Mouse (Mus musculus): ENCODE results near the gene Col8a2. TPM values are rescaled to one million over a fixed set of nuclear protein-coding genes. Genes with fewer than 3 reads are reported as not detected.

Gene Col8a2
- polyA plus RNA-seq, 1 experiment, result not detected

DNA sequence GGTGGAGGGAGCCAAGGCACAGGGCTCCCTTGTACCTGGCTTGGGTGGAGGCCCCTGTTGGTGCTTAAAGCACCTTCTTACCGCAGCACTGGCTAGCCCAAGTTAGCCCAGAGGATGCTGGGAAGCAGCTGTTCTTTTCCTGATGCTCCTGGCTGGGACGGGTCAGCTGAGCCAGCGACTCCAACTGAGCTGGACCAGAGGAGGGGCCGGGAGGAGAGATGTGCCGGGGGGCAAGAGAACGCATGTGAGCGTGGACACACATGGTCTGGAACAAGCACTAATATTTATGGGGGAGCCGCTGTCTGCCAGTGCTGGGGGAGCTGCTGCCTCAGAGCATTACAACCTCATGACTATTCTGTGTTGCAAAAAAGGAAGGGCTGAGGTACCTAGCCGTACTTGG, 7.6 kb upstream of the Col8a2 start:
- no peak for TF ChIP-seq GATA1 (IDR thresholded peaks at IDR 0.05; ENCODE audit: low read length)

DNA sequence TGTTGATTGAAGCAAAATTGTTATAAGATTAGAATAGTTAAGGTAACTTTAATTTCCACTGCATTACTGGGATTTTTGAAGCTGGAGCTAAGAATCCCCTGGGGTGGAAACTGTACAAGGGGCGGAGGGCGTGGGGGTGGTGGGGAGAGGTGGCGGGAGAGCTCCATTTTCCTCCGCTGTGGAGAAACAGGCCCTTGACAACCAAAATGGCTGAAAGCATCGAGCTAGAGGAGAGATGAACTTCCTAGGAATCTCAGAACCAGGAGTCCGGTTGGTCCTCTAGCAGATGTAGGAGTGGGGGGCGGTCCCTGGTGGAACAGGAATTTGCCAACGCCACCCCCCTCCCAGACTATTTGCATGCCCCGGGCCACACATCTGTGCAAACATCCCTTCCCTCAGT, 4.9 kb upstream of the Col8a2 start:
- no peak for TF ChIP-seq GATA1 (IDR thresholded peaks at IDR 0.05; ENCODE audit: low read length)

DNA sequence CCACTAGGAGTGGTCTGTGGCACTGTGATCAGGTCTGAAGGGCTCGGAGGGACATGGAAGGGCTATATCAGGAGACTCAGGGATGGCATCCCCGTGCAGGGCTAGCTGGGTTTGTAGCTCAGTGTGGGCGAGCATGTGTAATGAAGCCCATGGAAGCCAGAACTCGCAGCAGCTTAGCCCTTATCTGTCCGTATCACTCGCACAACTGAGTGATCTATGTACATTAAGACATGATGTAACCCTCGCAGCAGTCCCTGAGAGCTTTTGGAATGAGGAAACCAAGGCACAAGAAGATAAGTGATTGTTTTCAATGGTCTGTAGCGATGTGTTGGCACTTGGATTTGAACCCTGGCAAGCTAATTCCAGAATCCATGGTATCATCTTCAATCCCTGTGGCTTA, 3.0 kb upstream of the Col8a2 start:
- TF ChIP-seq GATA1 (IDR thresholded peaks at IDR 0.05; ENCODE audit: low read length), result no peak

DNA sequence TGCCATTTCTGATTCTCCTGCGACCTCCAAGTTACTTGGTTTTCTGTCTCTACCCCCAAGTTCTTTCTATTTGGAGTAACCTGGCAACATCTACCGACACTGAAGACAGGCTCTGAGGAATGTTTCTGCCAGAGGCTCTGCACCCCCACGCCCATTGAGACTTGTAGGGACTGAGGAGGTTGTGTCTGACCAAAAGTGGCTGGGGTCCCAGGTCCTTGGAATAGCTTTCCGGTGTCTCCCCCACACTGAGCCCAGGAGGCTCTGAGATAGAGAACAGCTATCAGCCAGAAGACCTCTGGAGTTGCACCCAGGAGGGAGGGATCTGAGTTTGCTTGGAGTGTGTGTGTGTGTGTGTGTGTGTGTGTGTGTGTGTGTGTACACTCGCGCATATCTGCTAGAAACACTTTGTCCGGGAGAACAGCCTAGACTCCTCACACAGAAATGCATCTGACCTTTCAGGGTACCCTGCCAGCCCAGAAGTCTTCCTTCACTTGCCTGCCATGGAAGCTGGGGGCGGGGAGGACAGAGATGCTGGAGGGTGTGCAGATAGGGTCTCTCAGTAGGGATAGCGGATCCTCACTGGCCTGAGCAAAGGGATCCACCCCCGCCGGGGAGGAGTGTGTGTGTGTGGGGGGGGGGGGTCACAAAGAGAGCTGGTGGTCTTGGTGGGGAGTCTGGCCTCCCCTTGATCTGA, 856 bp downstream of the Col8a2 start:
- no peak for TF ChIP-seq GATA1 (IDR thresholded peaks at IDR 0.05; ENCODE audit: low read length)

DNA sequence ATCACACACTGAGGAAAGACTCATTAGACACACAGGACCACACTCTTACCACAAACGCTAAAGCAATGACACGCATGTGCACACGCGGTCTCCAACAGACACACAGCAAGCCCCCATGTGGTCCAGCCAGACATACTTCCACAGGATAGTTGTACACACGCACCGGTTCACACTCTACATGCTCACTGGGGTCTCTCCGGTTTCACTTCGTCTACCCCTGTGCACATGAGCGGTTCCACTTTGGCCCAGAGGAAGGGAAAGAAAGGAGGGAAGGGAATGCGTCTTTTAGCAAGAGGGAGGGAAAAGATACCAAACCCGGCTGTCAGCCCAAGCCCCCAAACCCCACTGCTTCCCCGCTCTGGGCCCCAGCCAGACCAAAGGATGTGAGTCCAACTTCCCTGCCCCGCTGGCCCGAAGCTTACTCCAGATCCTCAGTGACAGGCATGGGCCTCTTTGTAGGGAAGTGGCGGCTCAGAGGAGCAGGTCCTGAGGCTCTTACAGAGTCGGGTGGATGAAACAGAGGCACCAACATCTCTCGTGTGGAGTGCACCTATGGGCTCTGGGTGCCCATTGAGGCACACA, 1.6 kb downstream of the Col8a2 start:
- TF ChIP-seq GATA1 (IDR thresholded peaks at IDR 0.05; ENCODE audit: low read length), result no peak

DNA sequence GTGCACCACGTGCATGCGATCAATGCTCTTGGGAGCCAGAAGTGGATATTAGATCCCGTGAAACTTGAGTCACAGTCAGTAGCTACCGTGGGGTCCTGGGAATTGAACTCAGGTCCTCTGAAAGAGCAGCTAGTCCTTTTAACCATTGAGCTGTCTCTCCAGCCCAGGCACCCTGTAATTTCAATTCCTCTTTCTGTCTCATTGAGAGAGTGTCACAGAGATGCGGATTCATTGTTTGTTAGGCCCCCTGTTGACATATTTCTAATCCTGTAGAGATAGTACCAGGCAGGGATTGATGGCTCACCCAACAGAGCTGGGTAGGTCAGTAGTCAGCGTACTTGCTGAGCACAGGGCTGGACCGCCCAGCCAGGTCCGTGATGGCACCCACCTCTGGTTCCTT, 3.7 kb downstream of the Col8a2 start:
- TF ChIP-seq GATA1 (IDR thresholded peaks at IDR 0.05; ENCODE audit: low read length), result no peak

DNA sequence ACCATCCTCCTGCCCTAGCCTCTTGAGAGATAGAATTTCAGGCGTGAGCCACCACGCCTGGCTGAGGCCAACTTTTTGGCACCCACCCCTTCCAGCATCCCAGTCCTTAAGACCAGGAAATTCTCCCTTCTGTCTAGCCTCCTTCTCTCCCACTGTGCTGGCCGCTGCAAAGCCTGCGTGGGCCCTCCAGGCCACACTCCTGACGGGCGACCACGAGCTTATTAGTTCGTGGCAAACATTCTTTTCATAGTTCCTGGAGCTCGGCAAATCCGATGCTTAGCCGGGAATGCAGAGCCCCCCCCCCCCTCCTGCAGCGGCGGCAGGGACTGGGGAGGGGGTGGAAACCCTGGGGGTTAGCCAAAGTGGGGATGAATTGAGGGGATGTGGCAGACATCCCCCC, 4.6 kb downstream of the Col8a2 start:
- no peak for TF ChIP-seq GATA1 (IDR thresholded peaks at IDR 0.05; ENCODE audit: low read length)

DNA sequence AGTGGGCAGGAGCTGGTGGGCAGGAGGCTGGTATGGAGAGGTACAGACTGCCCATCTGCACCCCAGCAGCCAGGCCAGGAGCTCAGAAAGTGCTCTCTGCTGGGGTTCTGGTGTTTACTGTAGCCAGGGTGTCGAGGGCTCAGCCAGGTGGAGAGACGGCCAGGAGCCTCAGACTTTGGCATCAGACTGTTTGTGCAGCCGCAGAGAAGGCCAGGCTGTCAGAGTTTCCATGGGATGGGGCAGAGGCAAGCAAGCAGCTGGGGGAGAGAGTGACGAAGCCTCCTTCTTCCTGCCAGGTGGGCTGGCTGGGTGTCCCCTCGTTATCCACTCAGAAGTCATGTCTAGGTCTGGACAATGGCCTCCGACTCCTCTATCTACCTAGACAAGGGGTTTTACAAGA, 8.6 kb downstream of the Col8a2 start:
- TF ChIP-seq GATA1 (IDR thresholded peaks at IDR 0.05; ENCODE audit: low read length), result no peak

DNA sequence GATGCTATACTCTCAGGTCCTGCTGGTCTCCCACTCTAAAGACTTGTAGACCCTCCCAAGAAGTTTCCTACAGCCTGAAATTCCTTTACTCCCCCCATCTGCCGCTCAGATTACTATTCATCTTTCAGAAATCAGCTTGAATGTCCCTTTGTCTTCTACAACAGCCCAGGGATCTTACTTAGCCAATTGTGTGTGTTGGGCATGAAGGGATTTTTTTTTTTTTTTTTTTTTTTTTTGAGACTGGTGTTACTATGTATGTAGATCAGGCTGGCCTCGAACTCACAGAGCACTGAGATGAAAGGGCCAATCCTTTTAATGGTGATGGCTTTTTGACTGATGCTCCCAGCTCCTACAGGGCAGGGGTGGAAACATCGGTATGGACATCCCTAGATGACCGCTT, 9.3 kb downstream of the Col8a2 start:
- no peak for TF ChIP-seq GATA1 (IDR thresholded peaks at IDR 0.05; ENCODE audit: low read length)

DNA sequence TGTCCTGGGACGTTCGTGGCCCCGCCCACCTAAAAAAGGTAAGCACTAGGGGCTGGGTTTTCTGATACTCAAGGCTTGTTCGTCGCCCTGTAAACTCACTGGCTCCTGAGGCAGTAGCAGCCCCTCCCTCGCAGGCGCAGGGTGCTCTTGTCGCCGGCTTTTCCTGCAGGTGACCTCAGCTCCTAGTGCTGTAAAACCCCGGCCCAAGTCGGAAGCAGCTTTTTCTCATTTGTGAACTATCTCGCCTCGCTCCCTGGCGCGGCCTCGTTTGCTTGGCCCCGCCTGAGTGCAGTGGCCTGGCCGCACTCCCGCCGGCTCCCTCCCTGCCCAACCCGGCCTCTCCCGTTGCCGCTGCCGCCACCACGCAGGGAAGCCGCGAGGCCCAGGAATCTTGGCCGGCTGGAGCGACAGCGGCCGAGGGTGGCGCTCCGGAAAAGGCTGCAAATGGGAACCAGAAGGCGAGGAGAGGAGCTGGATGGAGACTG, 10.1 kb downstream of the Col8a2 start:
- TF ChIP-seq GATA1 (IDR thresholded peaks at IDR 0.05; ENCODE audit: low read length), result no peak

DNA sequence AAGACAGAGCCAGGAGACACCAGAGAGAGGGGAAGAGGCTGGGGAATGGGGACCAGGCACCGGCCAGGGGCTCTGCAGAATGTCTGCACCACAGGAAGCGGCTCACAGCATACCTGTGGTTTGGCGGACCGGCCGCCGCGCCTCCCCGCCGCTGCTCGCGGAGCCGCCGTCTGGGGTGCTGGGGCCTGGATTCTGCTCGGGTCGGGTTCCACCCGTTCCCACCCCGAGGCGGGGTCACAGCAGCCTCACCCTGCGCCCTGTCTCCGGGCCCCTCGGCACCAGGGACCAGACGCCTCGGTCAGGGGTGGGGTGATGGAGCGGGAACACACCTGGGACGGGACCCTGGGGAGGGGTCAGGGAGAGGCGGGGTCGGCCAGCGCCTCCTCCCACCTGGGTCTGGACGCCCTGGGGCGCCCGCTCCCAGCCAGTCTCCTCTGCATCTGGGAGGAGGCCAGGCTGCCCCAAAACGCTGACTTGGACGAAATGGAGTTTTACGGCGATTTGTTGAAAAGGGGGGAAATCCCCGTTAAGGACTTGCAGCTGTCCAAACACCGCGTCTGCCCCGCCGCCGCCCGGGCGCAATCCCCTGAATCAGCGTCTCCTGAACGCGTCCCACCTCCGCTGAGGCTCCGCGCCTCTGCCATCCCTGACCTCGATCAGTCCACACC, 14.5 kb downstream of the Col8a2 start:
- no peak for TF ChIP-seq GATA1 (IDR thresholded peaks at IDR 0.05; ENCODE audit: low read length)

DNA sequence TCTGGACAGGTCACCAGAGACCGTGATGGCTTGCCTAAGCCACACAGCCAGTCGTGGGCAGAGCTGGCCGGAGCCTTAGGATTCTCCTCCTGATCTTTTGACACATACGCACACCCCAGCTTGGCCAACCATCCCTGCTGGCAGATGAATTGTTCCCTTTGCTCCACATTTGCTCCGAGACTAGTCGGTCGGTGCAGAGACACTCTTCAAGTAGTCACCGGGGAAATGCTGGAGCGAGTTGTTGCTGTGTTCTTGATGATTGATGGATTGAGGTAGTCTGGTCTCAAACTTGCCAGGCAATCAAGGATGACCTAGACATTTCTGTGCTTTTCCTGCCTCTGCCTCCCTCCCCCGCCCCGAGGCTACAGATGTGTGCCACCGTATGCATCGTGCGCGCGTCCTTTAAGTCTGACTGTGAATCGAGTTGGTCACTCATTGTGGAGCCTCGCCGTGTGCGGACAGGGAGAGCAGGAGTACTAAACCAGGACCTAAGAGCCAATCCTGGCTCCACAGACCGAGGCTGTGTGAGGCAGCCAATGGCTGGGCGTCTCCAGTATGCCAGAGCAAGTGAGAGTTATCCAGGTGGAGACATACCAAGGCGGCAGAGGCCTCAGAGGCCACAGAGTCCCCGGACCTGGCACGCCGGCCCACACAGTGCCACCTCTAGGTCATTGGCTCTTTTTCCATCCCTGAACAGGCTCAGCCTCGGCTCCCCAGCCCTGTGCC, 15.2 kb downstream of the Col8a2 start:
- TF ChIP-seq GATA1 (IDR thresholded peaks at IDR 0.05; ENCODE audit: low read length), result no peak

DNA sequence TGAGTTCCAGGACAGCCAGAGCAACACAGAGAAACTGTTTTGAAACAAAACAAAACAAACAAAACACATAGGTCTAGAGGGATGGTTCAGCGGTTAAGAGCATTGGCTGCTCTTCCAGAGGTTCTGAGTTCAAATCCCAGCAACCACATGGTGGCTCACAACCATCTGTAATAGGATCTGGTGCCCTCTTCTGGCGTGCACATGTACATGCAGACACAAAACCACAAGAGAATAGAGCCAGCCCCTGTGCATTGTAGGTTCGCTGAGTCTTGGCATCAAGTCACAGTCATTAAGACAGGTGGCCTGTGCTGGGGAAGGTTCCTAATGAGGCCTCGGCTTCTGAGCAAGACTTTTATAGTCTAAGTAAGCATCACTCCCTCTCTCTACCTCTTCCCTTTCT, 17.3 kb downstream of the Col8a2 start:
- TF ChIP-seq GATA1 (IDR thresholded peaks at IDR 0.05; ENCODE audit: low read length), result no peak

DNA sequence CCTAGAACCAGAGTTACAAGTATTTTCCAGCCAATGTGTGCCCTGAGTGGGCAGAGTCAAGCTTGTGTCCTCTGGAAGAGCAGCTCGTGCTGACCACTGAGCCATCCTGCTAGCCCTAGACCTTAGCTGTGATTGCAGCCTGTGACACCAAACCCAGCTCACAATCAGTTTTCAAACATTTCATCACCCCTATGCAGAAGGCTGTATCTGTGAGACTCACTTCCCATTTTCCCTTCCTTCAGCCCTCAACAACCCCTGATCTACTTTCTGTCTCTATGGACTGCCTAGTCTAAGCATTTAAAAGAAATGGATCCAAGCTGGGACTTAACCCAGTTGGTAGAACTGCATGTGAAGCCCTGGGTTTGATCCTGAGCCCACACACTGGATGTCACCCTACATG, 18.8 kb downstream of the Col8a2 start:
- no peak for TF ChIP-seq GATA1 (IDR thresholded peaks at IDR 0.05; ENCODE audit: low read length)

DNA sequence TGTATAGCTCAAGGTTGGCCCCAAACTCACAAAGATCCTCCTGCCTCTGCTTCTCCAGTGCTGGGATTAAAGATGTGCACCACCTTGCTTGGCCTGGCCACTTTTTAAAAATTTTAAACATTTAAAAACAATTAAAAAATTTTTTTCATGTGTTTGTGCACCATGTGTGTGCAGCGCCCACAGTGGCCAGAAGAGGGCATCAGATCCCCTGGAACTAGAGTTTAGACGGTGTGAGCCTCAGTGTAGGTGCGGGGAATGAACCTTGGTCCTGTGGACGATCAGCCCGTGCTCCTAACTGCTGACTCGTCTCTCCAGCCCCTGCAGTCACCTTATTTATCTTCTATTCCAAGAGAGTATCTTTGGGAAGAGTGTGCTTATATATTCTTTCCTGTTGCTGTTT, 19.5 kb downstream of the Col8a2 start:
- no peak for TF ChIP-seq GATA1 (IDR thresholded peaks at IDR 0.05; ENCODE audit: low read length)

DNA sequence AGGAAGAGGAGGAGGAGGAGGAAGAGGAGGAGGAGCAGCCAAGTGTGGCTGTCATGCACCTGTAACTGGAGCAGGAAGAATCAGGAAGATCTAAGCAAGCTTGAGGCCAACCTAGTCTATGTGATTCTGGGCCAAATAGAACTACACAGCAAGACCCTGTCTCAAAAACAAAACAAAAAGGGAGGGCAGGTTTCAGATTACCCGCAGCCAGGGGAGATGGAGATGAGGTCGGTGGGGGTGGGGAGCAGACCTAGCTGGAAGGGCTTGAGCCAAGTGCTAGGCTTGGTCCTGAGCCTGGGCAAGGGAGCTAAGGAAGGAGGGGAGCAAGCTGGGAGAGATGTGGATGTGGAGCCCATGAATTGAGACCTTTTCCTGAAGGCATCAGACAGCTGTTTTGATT, 20.2 kb downstream of the Col8a2 start:
- TF ChIP-seq GATA1 (IDR thresholded peaks at IDR 0.05; ENCODE audit: low read length), result no peak

Measured in G1E-ER4 (cell line).